Mouse (Mus musculus) mammary gland, adult 2 months (tissue): Measurements from ENCODE around the gene 4931406C07Rik. TPM values are rescaled to one million over a fixed set of nuclear protein-coding genes. Genes with fewer than 3 reads are reported as not detected.

Source experiments
- polyA plus RNA-seq: library from polyadenylated mRNA; depleted of rRNA; stranded (reverse); fragments of >200 nt; gene quantifications from 2 replicates; pipeline ENCODE4 v1.2.3, GENCODE M21; 2012; ENCODE audit warnings: low replicate concordance; rRNA removed

Gene 4931406C07Rik
- polyA plus RNA-seq = 16.9 and 41.4 TPM in 2 replicates

GRCm38 (mm10) chr9:15306398-15307119 lies at the start of gene 4931406C07Rik:
4931406C07Rik (minus strand) TSS chr9:15306448.

GRCm38 (mm10) chr9:15305503-15306397 lies 498 bp downstream of the 4931406C07Rik start, which contains the start of gene Taf1d:
Taf1d (plus strand) TSS chr9:15306214.

GRCm38 (mm10) chr9:15279649-15280490 lies 26.4 kb downstream of the 4931406C07Rik start, which contains the start of gene Med17:
Med17 (minus strand) TSS chr9:15279931.

GRCm38 (mm10) chr9:15239042-15239925 lies 67.0 kb downstream of the 4931406C07Rik start, which contains the start of gene Vstm5:
Vstm5 (plus strand) TSS chr9:15239045.

Other genes with a start within 250 kb of the 4931406C07Rik start
- gene Hephl1, start 194.3 kb downstream of the 4931406C07Rik start, polyA plus RNA-seq = 2.5 and 5.1 TPM in 2 replicates
- 0.51 and 1.0 TPM in 2 replicates for gene Vstm5, start 67.4 kb downstream of the 4931406C07Rik start, polyA plus RNA-seq
- gene Med17, start 26.5 kb downstream of the 4931406C07Rik start, polyA plus RNA-seq = 18.8 and 33.9 TPM in 2 replicates
- 6.6 and 10.6 TPM in 2 replicates for gene Taf1d, start 234 bp downstream of the 4931406C07Rik start, polyA plus RNA-seq
- 4.1 and 7.1 TPM in 2 replicates for gene Cep295, start 51.3 kb upstream of the 4931406C07Rik start, polyA plus RNA-seq
- gene Smco4, start 187.0 kb upstream of the 4931406C07Rik start, polyA plus RNA-seq = 7.2 and 8.5 TPM in 2 replicates